Mouse (Mus musculus): Measurements from ENCODE around the gene Cbll1. TPM values are rescaled to one million over a fixed set of nuclear protein-coding genes. Genes with fewer than 3 reads are reported as not detected.

Gene Cbll1
- total and polyA plus RNA-seq, 2 experiments from 2014 or later: 17.4 to 19.5 TPM

- Histone ChIP-seq H3K36me3 (ENCODE audit: insufficient read depth, low read length) (no peaks in the 10 kb centered on the region), H3K4me3 (ENCODE audit: low read depth, low read length) (no peak overlapping the region), H3K4me1 (ENCODE audit: insufficient read depth, low read length) (no peaks in the 10 kb centered on the region), H3K4me2 (ENCODE audit: low read depth, low read length, poor library complexity, severe bottlenecking) (no peak overlapping the region), H3K9me3 (ENCODE audit: low read length) (no peaks in the 10 kb centered on the region), H3K27me3 (ENCODE audit: insufficient read depth, low read length) (no peaks in the 10 kb centered on the region), H3K9ac (replicated peaks; ENCODE audit: low read length, poor library complexity, severe bottlenecking) (no peak overlapping the region), H3K27ac (ENCODE audit: low read depth, low read length) (no peak overlapping the region)
- DNase-seq (ENCODE audit: low spot score) (no peak), ATAC-seq (ENCODE audit: low FRiP score) (no peak)
- WGBS: 47% methylated on average over 11 of the region's 11 CpGs
- TF ChIP-seq CTCF (IDR thresholded peaks at IDR 0.05): no peak
These were observed 34.8 kb upstream of the Cbll1 start for GRCm38 (mm10) chr12:31534060-31534843.

GRCm38 (mm10) chr12:31533218-31533908 lies 33.9 kb upstream of the Cbll1 start:
- WGBS: 82% methylated on average over 10 of the region's 10 CpGs
- DNase-seq (ENCODE audit: low spot score) (no peak), ATAC-seq (ENCODE audit: low FRiP score) (no peak)
- no peaks in the 10 kb centered on the region for H3K27me3 ChIP-seq (ENCODE audit: insufficient read depth, low read length)
- no peaks in the 10 kb centered on the region for H3K4me1 ChIP-seq (ENCODE audit: insufficient read depth, low read length)
- H3K9ac ChIP-seq (replicated peaks; ENCODE audit: low read length, poor library complexity, severe bottlenecking): no peak overlapping the region
- H3K4me3 ChIP-seq (ENCODE audit: low read depth, low read length): no peak overlapping the region
- H3K27ac ChIP-seq (ENCODE audit: low read depth, low read length): no peak overlapping the region
- H3K9me3 ChIP-seq (ENCODE audit: low read length): no peaks in the 10 kb centered on the region
- no peaks in the 10 kb centered on the region for H3K36me3 ChIP-seq (ENCODE audit: insufficient read depth, low read length)
- H3K4me2 ChIP-seq (ENCODE audit: low read depth, low read length, poor library complexity, severe bottlenecking): no peak overlapping the region
- TF ChIP-seq CTCF (IDR thresholded peaks at IDR 0.05): no peak

GRCm38 (mm10) chr12:31532054-31532453 lies 32.6 kb upstream of the Cbll1 start:
- H3K4me3 ChIP-seq (ENCODE audit: low read depth, low read length): no peak overlapping the region
- no peak for TF ChIP-seq CTCF (IDR thresholded peaks at IDR 0.05)
- no peaks in the 10 kb centered on the region for H3K27me3 ChIP-seq (ENCODE audit: insufficient read depth, low read length)
- 72% methylated on average over 14 of the region's 14 CpGs for WGBS
- DNase-seq (ENCODE audit: low spot score) (no peak), ATAC-seq (ENCODE audit: low FRiP score) (no peak)
- no peaks in the 10 kb centered on the region for H3K4me1 ChIP-seq (ENCODE audit: insufficient read depth, low read length)
- H3K27ac ChIP-seq (ENCODE audit: low read depth, low read length): no peak overlapping the region
- no peaks in the 10 kb centered on the region for H3K9me3 ChIP-seq (ENCODE audit: low read length)
- no peak overlapping the region for H3K4me2 ChIP-seq (ENCODE audit: low read depth, low read length, poor library complexity, severe bottlenecking)
- H3K36me3 ChIP-seq (ENCODE audit: insufficient read depth, low read length): no peaks in the 10 kb centered on the region
- no peak overlapping the region for H3K9ac ChIP-seq (replicated peaks; ENCODE audit: low read length, poor library complexity, severe bottlenecking)

- H3K4me3 ChIP-seq (ENCODE audit: low read depth, low read length): no peak overlapping the region
- ATAC-seq (ENCODE audit: low FRiP score) (no peak), DNase-seq (ENCODE audit: low spot score) (peak; percentile 27)
- H3K4me2 ChIP-seq (ENCODE audit: low read depth, low read length, poor library complexity, severe bottlenecking): no peak overlapping the region
- WGBS: 59% methylated on average over 6 of the region's 6 CpGs
- H3K36me3 ChIP-seq (ENCODE audit: insufficient read depth, low read length): no peaks in the 10 kb centered on the region
- TF ChIP-seq CTCF (IDR thresholded peaks at IDR 0.05): no peak
- H3K9ac ChIP-seq (replicated peaks; ENCODE audit: low read length, poor library complexity, severe bottlenecking): no peak overlapping the region
- H3K27me3 ChIP-seq (ENCODE audit: insufficient read depth, low read length): no peaks in the 10 kb centered on the region
- no peak overlapping the region for H3K27ac ChIP-seq (ENCODE audit: low read depth, low read length)
- no peaks in the 10 kb centered on the region for H3K4me1 ChIP-seq (ENCODE audit: insufficient read depth, low read length)
- no peaks in the 10 kb centered on the region for H3K9me3 ChIP-seq (ENCODE audit: low read length)
These were observed 28.0 kb upstream of the Cbll1 start for GRCm38 (mm10) chr12:31527407-31527806.

- no peaks in the 10 kb centered on the region for H3K4me1 ChIP-seq (ENCODE audit: insufficient read depth, low read length)
- no peak for TF ChIP-seq CTCF (IDR thresholded peaks at IDR 0.05)
- H3K36me3 ChIP-seq (ENCODE audit: insufficient read depth, low read length): no peaks in the 10 kb centered on the region
- H3K27ac ChIP-seq (ENCODE audit: low read depth, low read length): no peak overlapping the region
- H3K4me2 ChIP-seq (ENCODE audit: low read depth, low read length, poor library complexity, severe bottlenecking): no peak overlapping the region
- no peak overlapping the region for H3K4me3 ChIP-seq (ENCODE audit: low read depth, low read length)
- 48% methylated on average over 3 of the region's 3 CpGs for WGBS
- no peaks in the 10 kb centered on the region for H3K9me3 ChIP-seq (ENCODE audit: low read length)
- DNase-seq (ENCODE audit: low spot score) (peak; percentile 14), ATAC-seq (ENCODE audit: low FRiP score) (no peak)
- H3K27me3 ChIP-seq (ENCODE audit: insufficient read depth, low read length): no peaks in the 10 kb centered on the region
- H3K9ac ChIP-seq (replicated peaks; ENCODE audit: low read length, poor library complexity, severe bottlenecking): no peak overlapping the region
These were observed 22.0 kb upstream of the Cbll1 start for GRCm38 (mm10) chr12:31521371-31521770.

GRCm38 (mm10) chr12:31520119-31520518 lies 20.7 kb upstream of the Cbll1 start:
- WGBS: 74% methylated on average over 6 of the region's 6 CpGs
- H3K9ac ChIP-seq (replicated peaks; ENCODE audit: low read length, poor library complexity, severe bottlenecking): no peak overlapping the region
- H3K4me1 ChIP-seq (ENCODE audit: insufficient read depth, low read length): no peaks in the 10 kb centered on the region
- H3K27ac ChIP-seq (ENCODE audit: low read depth, low read length): no peak overlapping the region
- ATAC-seq (ENCODE audit: low FRiP score): no peak
- no peaks in the 10 kb centered on the region for H3K36me3 ChIP-seq (ENCODE audit: insufficient read depth, low read length)
- no peak overlapping the region for H3K4me2 ChIP-seq (ENCODE audit: low read depth, low read length, poor library complexity, severe bottlenecking)
- H3K9me3 ChIP-seq (ENCODE audit: low read length): no peaks in the 10 kb centered on the region
- H3K27me3 ChIP-seq (ENCODE audit: insufficient read depth, low read length): no peaks in the 10 kb centered on the region
- DNase-seq (ENCODE audit: low spot score): peak; percentile 55
- H3K4me3 ChIP-seq (ENCODE audit: low read depth, low read length): no peak overlapping the region
- TF ChIP-seq CTCF (IDR thresholded peaks at IDR 0.05): no peak

Data from midbrain, postnatal 0 days (tissue).